Mouse (Mus musculus) ES-E14 (cell line): ENCODE results near the gene Klk14. TPM values are rescaled to one million over a fixed set of nuclear protein-coding genes. Genes with fewer than 3 reads are reported as not detected.

Source experiments
- DNase-seq: peaks from one replicate; pipeline ENCODE4 v3.0.0-alpha.2; 2013; ENCODE audit warnings: low read depth, low spot score
- H3K27ac ChIP-seq: 2 replicates; pipeline ENCODE4 v1.5.1; 2012; ENCODE audit warnings: low read depth, mild to moderate bottlenecking, low read length, moderate library complexity, mixed read lengths; ENCODE audit not compliant: poor library complexity, insufficient read depth, severe bottlenecking
- H3K36me3 ChIP-seq: 2 replicates; pipeline ENCODE4 v1.6.1; 2012; ENCODE audit warnings: mild to moderate bottlenecking, low read length, moderate library complexity, mixed read lengths; ENCODE audit not compliant: control insufficient read depth, poor library complexity, insufficient read depth, severe bottlenecking
- H3K4me1 ChIP-seq, 2 experiments: fragments of 150-350 bp in 1 of 2; sonication (generic) in 1 of 2; 2 replicates each; pipeline ENCODE4 v1.6.1; 2012; ENCODE audit warnings: low read length in 2 of 2, mild to moderate bottlenecking in 1 of 2, mixed read lengths in 1 of 2; ENCODE audit not compliant: control insufficient read depth in 2 of 2, insufficient read depth in 2 of 2, poor library complexity in 1 of 2
- H3K4me3 ChIP-seq, 2 experiments: fragments of 150-350 bp in 1 of 2; sonication (generic) in 1 of 2; 2 replicates each; pipeline ENCODE4 v1.5.1; 2012; ENCODE audit warnings: low read length in 2 of 2, low read depth in 1 of 2, mild to moderate bottlenecking in 1 of 2, mixed read lengths in 1 of 2; ENCODE audit not compliant: insufficient read depth in 1 of 2, poor library complexity in 1 of 2, severe bottlenecking in 1 of 2
- H3K9ac ChIP-seq: 2 replicates; pipeline ENCODE4 v1.6.1; 2012; ENCODE audit warnings: low read depth, mild to moderate bottlenecking, low read length, mixed read lengths; ENCODE audit not compliant: poor library complexity, insufficient read depth, severe bottlenecking
- H3K9me3 ChIP-seq: fragments of 150-350 bp; sonication (generic); 2 replicates; pipeline ENCODE4 v1.6.1; 2012; ENCODE audit warnings: low read depth, mild to moderate bottlenecking, low read length; ENCODE audit not compliant: control insufficient read depth, insufficient read depth
- CHD2 ChIP-seq: IDR thresholded peaks from 2 replicates; pipeline ENCODE4 v1.6.1; 2014; ENCODE audit warnings: mild to moderate bottlenecking, low read depth, low read length, inconsistent platforms
- HCFC1 ChIP-seq: IDR thresholded peaks from 2 replicates; pipeline ENCODE4 v1.6.1; 2012; ENCODE audit warnings: low read length, inconsistent platforms, borderline replicate concordance; ENCODE audit not compliant: insufficient read depth
- MAFK ChIP-seq: IDR thresholded peaks from 2 replicates; pipeline ENCODE4 v1.6.1; 2014; ENCODE audit warnings: mild to moderate bottlenecking, low read depth, low read length, inconsistent platforms; ENCODE audit not compliant: insufficient read depth
- ZC3H11A ChIP-seq: IDR thresholded peaks from 2 replicates; pipeline ENCODE4 v1.6.1; 2012; ENCODE audit warnings: low read depth, mild to moderate bottlenecking, inconsistent platforms, low read length, borderline replicate concordance
- ZNF384 ChIP-seq: IDR thresholded peaks from 2 replicates; pipeline ENCODE4 v1.6.1; 2012; ENCODE audit warnings: low read depth, low read length, inconsistent platforms
- in situ Hi-C, 2 experiments: fragments of 600-800 bp; cut with MboI; formaldehyde crosslinking; loops; one replicate each; pipeline ENCODE4 v1.15.1; 2025; ENCODE audit warnings: low sequenced_read_pairs in 2 of 2, inconsistent platforms in 1 of 2; ENCODE audit not compliant: unreplicated experiment in 2 of 2
- total RNA-seq: library from RNA; depleted of rRNA; stranded (reverse); fragments of 300-350 nt; gene quantifications from 2 replicates; pipeline ENCODE4 v1.2.3, GENCODE M21; 2012; rRNA removed

Klk14 gene
- total RNA-seq, 1 experiment = 0.18 TPM

DNA sequence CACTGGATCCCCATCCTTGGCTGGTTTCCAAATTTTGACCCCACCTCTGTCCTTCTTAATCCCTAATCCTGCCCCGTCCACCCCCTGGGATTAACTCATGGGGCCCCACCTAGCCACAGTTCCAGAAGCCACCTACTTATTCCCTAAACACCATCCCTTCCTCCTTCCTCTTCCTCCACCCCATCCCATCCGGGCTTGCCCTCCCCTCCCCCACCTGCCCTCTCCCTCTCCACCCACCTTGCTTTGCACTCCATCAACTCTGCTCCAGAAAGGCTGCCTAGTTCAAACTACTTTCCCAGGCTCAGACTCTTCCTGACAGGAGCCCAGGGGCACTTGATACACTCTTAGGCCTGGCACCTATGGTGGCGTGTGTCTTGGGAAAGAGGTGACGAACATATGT is 22.0 kb downstream of the Klk14 start, which contains the start of gene Klk13:
Gene Klk13, plus strand, starts transcription at position 301 of the 400 bp plus-strand sequence.
- H3K4me3 ChIP-seq = peak within 1 kb of the TSS; percentile 32 to 63
- H3K27ac ChIP-seq = no peak within 1 kb of the TSS
- DNase-seq = no peak
- no peaks in the 10 kb centered on the region for H3K36me3 ChIP-seq
- H3K9ac ChIP-seq = no peak within 1 kb of the TSS
- TF ChIP-seq ZNF384 (no peak), CHD2 (no peak), HCFC1 (no peak), MAFK (no peak), ZC3H11A (no peak)
- no peaks in the 10 kb centered on the region for H3K9me3 ChIP-seq
- in situ Hi-C loops = no loop called here
- peaks cover 2 to 17% of the 10 kb centered on the region in 2 experiments; a peak in 3 of 4 replicates for H3K4me1 ChIP-seq

DNA sequence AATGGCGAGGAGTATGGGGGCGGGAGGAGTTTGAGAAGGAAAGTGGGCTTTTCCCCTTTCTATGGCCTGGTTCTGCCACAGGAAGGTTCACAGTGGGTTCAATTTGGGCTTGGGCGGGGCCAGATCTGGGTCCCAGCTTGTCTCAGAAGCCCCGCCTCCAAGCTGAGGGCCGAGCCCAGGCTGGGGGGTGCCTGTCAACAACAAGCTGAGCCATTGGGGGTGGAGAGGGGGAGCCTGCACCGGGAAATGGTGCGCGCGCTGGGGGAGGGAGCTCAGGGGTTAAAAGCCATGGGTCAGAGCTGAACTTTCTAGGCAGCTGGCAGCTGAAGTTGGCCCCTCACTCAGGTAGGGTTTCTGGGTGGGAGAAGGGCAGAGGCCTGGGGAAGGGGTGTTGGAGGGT is 22.7 kb downstream of the Klk14 start:
- DNase-seq = no peak
- Histone ChIP-seq H3K36me3 (no peaks in the 10 kb centered on the region), H3K9me3 (no peaks in the 10 kb centered on the region), H3K9ac (no peak overlapping the region), H3K4me3 (peak overlapping the region; percentile 32 to 63), H3K4me1 (peaks cover 2 to 17% of the 10 kb centered on the region in 2 experiments; a peak in 3 of 4 replicates), H3K27ac (no peak overlapping the region)
- TF ChIP-seq MAFK = no peak
- TF ChIP-seq ZNF384 = no peak
- no peak for TF ChIP-seq CHD2
- no peak for TF ChIP-seq HCFC1
- no peak for TF ChIP-seq ZC3H11A
- in situ Hi-C loops = no loop called here

DNA sequence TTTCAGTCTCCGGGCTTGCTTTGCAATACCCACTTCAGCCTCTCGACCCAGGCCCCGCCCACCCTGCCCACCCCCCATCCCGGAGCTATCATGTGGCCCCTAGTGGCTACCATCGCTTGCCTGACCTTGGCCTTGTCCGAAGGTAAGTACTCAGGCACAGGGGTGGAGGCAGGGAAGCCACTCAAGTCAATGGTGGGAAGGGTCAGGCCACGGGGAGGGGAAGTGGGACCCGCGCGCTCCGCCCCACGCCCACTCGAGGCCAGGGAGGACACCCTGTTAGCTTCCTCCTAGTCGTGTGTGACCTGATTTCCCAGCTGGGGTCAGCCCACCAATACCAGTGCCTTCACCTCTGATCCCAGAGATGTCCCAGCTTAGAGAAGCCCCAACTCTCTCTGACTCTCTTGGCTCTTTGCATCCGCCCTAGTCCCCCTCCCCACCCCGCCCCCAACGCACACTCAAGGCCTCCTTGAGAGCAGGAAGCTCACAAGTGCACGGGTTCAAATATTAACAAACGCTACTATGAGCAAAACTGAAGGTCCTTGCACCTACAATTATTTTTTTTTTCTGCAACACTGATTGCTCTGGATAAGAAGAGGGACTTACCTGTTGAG is 23.6 kb downstream of the Klk14 start:
- Histone ChIP-seq H3K9me3 (no peaks in the 10 kb centered on the region), H3K9ac (peak overlapping the region; percentile 33; the same call in 1 of the 2 replicates), H3K4me1 (peaks cover 2 to 17% of the 10 kb centered on the region in 2 experiments; a peak in 3 of 4 replicates), H3K36me3 (no peaks in the 10 kb centered on the region), H3K4me3 (peak overlapping the region; percentile 51 to 63; a peak in 3 of 4 replicates), H3K27ac (0 out of 2 replicates have a peak overlapping the region, but pooled peaks have one; percentile 12)
- DNase-seq = no peak
- TF ChIP-seq CHD2 (no peak), HCFC1 (no peak), MAFK (no peak), ZC3H11A (no peak), ZNF384 (no peak)
- in situ Hi-C loops = no loop called here

Other genes with a start within 250 kb of the Klk14 start
- gene Cldnd2, start 249.6 kb upstream of the Klk14 start, total RNA-seq = not detected in 2 replicates
- 126 and 134 TPM in 2 replicates for gene Etfb, start 246.3 kb upstream of the Klk14 start, total RNA-seq
- not detected in 2 replicates for gene Gm45233, start 246.3 kb upstream of the Klk14 start, total RNA-seq
- 2.9 and 3.6 TPM in 2 replicates for gene Vsig10l, start 227.3 kb upstream of the Klk14 start, total RNA-seq
- 0.95 and 1.7 TPM in 2 replicates for gene Iglon5, start 200.3 kb upstream of the Klk14 start, total RNA-seq
- gene 4931406B18Rik, start 184.5 kb upstream of the Klk14 start, total RNA-seq = not detected in 2 replicates
- gene Cd33, start 146.0 kb upstream of the Klk14 start, total RNA-seq = 0.04 and 0.16 TPM in 2 replicates
- 1.9 and 2.1 TPM in 2 replicates for gene Zfp658, start 128.2 kb upstream of the Klk14 start, total RNA-seq
- 9.2 and 9.9 TPM in 2 replicates for gene Zfp719, start 110.8 kb upstream of the Klk14 start, total RNA-seq
- gene Zfp819, start 83.2 kb upstream of the Klk14 start, total RNA-seq = 13.0 and 17.7 TPM in 2 replicates
- 0.11 TPM in 1 of 2 replicates, not detected in the other for gene Ceacam18, start 55.7 kb upstream of the Klk14 start, total RNA-seq
- gene Siglece, start 30.3 kb upstream of the Klk14 start, total RNA-seq = not detected in 2 replicates
- 9.6 and 10.0 TPM in 2 replicates for gene Ctu1, start 18.4 kb upstream of the Klk14 start, total RNA-seq
- gene Klk13, start 22.1 kb downstream of the Klk14 start, total RNA-seq = 0.36 and 1.5 TPM in 2 replicates
- gene Klk12, start 78.5 kb downstream of the Klk14 start, total RNA-seq = not detected in 2 replicates
- 1.7 and 2.4 TPM in 2 replicates for gene Klk11, start 84.2 kb downstream of the Klk14 start, total RNA-seq
- gene Klk10, start 90.6 kb downstream of the Klk14 start, total RNA-seq = 4.4 TPM in 2 replicates
- 0.13 TPM in 1 of 2 replicates, not detected in the other for gene Klk9, start 101.5 kb downstream of the Klk14 start, total RNA-seq
- 24.9 and 63.7 TPM in 2 replicates for gene Klk8, start 107.2 kb downstream of the Klk14 start, total RNA-seq
- 0.16 and 0.49 TPM in 2 replicates for gene Klk7, start 120.9 kb downstream of the Klk14 start, total RNA-seq
- 0.21 and 0.54 TPM in 2 replicates for gene Klk6, start 134.1 kb downstream of the Klk14 start, total RNA-seq
- not detected in 2 replicates for gene Klk5, start 151.6 kb downstream of the Klk14 start, total RNA-seq
- not detected in 2 replicates for gene Klk4, start 190.7 kb downstream of the Klk14 start, total RNA-seq
- not detected in 2 replicates for gene Klk15, start 243.3 kb downstream of the Klk14 start, total RNA-seq